Mouse (Mus musculus): Measurements from ENCODE around the gene Efcab14.

DNA sequence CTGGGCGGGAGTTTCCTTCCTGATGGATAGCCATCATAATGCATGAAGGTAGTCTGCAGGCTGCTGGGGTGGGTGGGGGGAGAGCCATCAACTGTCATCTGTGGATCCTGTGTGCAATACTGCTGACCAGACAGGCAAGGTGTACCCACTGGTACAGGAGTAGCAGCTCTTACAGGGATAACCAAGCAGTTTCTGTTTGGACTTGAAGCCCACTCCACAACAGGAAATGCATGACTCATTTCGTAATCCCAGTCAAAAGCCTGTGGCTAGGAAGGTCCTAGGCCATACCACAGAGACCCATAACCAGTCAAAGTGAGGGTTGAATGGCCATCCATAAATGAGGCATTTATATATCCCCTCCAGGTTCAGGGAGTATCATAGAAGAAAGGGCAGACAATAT is 40.1 kb downstream of the Efcab14 start:
- TF ChIP-seq EP300 (IDR thresholded peaks at IDR 0.05; ENCODE audit: insufficient read depth, low read depth, low read length) (no peak), CTCF (IDR thresholded peaks at IDR 0.05) (no peak), POLR2A (IDR thresholded peaks at IDR 0.05; ENCODE audit: insufficient read depth, low read depth, low read length) (no peak)

Measured in heart, adult 2 months (tissue).